Mouse (Mus musculus) cerebellum, postnatal 36 days (tissue): ENCODE results near the gene Ptgfrn.

ENCODE experiments used
- DNase-seq, 2 experiments: peaks; one replicate each; pipeline ENCODE4 v3.0.0; 2021 to 2022; ENCODE audit warnings: mixed read lengths in 2 of 2

The Ptgfrn gene

DNA sequence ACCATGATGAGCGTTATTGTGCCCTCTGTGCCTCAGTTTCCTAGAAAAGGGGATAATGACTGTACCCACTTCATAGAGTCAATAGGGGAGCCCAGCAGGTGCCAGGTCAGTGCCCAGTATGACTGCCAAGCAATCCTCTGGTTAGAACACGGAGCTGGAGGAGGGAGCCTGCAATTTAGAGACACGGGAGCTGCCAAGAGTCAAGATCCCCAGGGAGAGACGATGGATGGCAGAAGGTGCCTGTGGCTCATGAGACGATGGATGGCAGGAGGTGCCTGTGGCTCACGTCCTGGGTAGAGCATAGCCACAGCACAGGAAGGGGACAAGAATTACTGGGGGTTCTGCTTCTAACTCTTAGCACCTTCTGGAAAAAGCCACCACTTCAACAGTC lies 32.4 kb downstream of the Ptgfrn start:
- DNase-seq: peak in 1 of 2 experiments; percentile 18

DNA sequence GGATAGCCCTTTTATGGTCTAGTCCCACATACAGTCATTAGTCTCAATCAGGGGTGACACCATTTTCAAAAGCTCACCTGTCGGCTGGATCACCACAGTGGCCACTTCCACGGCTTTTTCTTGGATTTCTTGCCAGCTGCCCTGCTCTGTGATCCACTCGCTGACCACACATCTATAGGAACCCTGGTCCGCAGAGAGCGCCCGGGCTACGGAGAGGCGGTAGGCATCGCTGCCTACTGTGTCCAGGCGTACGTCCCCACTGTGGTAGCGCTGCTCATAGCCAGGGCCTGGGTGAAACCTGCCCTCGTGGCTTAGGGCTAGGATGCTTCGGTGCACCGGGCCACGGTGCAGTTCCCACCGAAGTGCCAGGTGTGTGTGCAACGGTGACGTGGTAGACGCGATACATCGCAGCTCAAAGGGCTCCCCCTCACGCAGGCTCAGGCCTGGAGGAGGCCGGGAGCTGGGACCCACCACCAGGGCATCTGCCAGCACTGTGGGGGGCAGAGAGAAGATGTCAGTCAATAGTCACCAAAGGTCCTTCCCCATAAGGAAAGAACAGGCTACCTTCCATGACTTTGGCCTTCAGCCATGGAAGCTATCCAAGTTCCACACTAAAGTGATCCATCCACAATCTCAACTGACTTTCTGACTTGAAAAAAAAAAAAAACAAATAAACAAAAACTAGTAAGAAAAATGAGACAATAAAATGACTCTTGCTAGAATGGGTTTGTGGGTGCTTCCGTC lies 32.9 kb downstream of the Ptgfrn start:
- peak; percentile 20 to 32 for DNase-seq

DNA sequence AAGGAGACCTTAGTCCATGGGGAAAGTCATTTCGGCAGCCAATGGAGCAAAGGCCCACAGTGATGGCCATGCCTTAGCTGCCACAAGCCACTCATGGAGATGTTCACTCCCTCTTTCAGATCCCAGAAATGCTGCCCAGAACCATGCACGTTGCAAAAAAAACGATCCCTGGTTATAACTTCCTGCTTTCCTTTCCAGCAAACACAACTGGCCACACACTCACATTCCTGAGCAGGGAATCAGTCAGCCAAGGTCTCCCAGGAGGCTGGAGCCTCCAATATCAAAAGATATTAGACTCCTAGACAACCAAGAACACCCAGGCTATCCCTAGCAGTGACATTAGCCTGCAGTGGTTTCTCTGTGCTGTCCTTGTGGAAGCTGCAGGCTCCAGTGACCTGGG lies 34.2 kb downstream of the Ptgfrn start:
- DNase-seq: no peak

DNA sequence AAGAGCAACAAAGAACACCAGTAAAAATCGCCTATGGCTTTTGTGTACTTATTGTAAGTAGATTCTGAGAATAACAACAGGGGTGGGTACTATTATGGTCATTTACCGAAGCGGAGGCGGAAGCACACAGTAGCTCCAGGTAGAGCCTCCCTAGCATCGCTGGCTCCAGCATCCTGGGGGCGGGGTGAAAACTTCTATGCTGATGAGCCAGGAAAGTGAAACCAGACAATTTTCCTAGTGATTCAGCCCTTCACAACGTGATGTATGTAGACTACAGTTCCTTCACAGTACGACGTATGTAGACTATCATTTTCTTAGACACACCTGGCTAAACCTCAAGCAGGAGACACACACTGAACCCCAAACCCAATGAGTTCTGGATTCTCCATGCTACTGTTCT lies 36.7 kb downstream of the Ptgfrn start:
- no peak for DNase-seq

DNA sequence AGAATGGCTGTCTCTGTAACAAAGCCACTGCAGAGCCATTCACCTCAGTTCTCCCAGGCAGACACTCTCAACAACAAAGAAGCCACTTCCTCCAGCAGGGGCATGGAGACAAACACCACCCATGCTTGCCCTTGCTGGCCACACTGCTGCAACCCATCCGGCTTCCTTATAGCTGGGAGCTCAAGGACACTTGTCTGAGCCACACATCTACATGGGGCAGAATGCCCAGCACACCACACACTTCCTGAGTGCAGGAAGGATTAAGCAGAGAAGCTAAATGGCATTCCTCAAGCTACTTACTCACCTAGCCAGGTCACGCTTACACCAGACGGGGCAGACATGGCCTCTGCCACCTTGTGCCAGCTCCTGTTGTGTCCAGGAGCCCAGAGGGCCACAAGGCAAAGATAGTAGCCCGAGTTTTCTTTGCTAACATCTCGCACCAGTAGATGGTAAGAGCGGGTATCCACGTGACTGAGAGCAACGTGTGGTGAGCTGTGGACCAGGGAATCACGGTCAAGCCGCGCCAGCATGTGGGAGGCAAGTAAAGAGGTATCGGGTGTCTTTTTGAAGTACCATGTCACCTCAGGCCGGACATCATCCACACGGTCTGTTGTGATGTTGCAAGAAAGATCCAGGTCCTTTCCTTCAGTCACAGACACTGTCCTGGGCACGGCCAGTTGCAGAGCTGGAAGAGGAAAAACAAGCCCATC lies 37.4 kb downstream of the Ptgfrn start:
- no peak for DNase-seq

DNA sequence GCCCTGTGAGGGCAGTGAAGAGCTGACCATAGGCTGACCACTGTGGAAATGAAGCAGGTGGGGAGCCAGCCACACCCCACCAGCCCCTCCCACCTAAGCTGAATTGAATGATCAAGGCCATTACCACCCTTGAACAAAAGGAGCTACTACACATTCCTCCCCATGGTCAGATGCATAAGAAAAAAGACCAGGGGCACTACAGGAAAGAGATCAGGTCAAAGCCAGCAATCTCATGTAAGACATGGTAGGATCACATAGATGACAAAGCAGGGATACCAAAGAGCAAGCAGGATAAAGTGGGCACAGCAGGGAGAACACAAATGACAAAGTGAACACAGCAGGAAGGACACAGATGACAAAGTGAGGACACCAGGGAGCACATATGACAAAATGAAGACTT lies 38.5 kb downstream of the Ptgfrn start:
- no peak for DNase-seq

DNA sequence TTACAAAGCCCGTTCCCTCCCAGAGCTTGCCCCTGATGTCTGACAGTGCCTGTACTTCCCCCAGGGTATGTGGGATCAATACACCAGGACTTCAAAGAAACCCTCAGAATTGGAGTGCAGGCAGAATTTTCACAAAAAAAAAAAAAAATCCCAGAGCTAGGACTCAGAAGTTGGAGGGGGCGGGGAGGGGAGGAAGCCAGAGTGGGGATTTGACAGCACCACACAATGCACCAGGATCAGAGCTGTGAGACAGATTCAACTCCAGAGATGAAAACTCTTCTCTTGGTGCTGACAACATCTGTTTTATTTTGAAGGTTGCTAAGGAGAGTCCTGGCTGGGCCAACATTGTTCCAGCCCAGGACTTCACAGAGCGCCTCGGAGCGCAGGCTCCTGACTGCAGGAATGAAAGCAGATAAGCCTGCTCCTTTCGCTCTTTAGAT lies 39.3 kb downstream of the Ptgfrn start:
- no peak for DNase-seq

DNA sequence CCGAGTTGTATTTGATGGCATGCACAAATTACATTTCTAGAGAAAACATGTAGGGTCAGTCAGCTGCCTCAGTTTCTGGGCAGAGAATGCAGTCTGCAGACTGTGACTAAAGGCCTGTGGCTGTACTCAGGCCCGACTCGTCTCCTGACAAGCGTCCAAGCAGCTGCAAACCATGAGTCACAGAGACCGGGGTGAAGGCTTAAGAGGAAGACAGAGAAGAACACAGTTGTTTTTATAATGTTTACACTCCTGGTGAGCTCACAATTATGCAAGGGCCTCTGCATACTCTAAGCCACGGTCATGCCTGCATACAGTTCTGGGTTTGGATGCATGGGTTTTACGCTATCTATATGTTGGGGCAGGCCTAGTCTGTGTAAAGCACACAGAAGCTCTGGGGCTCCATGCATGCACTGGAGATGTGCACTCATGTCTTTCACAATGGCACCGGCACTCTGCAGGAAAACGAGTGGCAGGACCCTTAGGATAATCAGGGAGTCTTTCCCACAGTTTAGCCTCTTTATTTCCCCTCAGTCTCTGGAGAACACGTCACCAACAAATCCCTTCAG lies 39.8 kb downstream of the Ptgfrn start:
- no peak for DNase-seq

DNA sequence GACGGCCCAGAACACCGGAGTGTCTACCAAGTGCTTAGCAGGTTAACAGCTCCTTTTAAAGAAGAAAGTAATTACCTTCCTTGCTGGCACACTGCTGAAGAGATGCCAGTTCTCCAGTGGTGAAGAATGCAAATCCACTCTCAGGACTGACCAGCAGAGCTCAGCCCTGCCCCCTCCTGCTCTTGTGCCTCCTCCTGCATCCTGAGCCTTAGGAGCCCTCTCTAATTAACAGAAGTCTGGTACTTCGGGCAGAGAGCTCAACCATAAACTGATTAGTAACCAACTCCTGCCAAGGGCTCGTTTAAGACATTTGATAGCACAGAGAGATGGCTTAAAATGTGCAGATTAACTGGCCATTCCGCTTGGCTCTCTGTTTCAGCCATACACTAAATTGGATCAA lies 41.4 kb downstream of the Ptgfrn start:
- no peak for DNase-seq

DNA sequence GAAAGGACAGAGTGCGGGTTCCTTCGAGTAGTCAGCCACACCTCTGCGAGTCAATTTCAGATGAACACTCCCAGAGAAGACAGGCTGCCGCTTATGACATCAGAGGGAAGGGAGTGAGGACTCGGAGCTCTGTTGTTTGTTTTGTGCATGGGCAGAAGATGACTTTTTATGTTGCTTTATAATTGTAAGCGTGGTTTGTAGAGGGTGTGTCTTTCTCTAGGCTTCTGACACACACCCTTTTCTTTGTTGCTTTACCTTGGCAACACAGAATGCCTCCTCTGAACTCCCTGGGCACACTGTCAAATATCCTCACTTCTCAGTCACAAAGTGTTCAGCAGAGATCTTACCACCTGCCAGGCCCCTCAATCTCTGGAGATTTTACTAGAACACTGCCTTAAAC lies 43.9 kb downstream of the Ptgfrn start:
- DNase-seq: no peak

DNA sequence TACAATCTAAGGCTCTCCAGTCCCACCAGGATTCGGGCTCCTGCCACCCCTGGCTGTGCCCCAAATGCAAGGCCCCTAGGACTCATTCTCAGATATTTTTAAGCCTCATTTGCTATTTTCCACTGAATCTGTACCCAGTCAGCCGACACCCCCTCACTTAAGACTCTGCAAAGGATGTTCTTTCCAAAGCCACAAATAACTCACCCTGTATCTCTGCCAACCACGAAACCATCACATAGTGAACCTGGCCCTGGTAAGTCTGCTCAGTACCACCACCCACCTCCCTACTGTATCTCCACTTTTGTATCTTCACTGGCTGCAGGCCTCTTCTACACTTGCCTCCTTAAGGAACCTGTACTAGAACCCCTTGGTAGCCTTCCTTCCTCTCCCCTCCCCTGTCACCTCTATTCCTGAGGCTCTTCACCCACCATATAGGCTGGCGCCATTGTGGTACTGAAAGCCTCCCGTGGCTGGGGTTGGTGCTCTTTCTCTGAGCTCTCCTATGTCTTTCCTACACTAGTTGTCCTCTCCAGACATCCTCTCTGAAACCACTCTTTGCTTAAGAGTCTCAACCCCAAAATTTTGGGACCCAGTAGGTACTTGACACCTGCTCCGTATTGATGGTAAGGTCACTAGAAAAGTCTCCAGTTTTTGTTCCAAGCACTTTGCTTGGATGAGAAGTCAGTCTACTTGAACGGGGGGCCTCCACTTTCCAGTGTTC lies 48.1 kb downstream of the Ptgfrn start:
- no peak for DNase-seq

DNA sequence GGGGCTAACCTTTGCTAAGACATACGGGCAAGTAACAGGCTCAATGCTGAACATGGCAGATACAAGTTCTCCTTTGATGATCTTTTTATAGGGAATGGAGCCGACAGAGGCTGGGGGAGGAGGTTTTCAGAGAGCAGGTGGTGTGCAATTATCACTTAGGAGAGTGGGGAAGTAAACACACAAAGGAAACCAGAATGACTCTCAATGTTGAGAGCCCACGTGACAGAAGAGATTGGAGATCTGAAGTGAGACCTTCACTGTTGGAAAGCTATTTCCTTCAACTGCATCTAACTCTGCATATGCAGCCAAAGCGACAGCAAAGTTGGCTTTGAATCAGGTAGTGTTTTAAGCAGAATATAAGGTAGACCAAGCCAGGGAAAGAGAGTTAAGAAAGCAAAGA lies 50.9 kb downstream of the Ptgfrn start:
- no peak for DNase-seq

DNA sequence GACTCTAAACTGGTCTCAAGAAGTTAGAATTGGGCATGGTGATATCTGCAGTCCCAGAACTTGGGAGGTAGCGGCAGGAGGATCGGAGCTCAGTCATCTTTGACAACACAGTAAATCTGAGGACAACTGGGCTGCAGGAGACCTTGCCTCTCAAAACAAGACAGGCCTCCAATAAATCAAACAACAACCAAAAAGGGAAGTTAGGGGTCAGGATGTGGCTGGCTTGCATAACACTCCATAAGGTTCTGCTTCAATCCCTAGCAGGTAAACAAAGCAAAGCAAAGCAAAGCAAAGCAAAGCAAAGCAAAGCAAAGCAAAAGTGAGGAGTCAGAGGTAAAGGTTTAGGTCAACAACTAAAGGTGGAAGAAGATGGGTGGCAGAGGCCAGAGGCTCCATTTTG lies 51.9 kb downstream of the Ptgfrn start:
- no peak for DNase-seq

DNA sequence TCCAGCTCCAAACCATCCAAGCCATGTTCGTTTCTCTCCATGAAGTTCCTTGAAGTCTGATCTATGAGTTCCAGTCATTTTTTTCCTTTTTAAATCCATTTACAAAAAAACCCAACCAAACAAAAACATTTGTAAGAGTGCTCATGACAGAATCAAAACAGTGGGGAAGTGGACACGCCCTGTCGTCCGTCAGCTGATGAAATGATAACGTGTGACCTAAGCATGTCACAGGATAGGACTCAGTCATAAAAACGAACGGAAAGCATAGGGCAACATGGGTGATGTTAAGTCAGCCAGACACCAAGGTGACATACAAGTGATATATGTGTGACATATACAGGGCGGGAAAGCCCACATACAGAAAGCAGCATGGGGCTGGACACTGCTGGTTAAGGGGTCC lies 54.9 kb downstream of the Ptgfrn start:
- no peak for DNase-seq

DNA sequence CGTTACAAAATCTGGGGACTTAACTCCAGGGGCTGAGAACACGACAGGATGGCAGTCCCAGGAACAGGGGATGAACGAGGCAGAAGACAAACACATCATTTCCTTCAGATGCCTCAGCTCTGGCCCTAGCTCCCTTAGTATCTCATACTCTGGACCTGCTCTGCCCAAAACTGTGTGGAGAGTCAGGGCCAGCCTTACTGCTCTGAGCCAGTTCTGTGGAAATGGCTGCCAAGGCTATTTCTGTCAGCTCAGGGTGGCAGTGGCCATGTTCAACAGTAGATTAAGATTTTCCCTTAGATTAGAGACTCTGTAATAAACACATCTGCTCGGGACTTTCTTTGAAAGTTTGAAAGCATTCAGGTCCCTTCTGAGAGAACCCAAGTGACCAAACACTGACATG lies 58.5 kb downstream of the Ptgfrn start:
- no peak for DNase-seq

DNA sequence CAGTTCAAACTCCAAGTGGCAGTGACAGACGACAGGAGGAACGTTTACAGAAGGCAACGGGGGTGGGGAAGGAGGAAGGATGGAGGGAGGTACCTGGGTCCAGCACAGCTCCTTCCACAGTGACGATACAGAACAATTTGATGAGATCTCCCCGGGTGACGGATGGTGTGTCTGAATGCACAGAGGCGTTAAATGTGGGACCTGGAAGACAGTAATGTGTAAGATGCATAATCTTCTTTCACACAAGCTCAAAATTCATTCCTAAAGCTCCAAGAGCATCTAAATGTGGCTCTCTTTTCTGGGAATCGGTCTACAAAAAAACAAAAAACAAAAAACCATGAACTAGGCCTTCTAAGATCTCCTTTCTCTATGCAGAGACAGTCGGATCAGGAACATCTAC lies 60.1 kb downstream of the Ptgfrn start:
- DNase-seq: no peak

DNA sequence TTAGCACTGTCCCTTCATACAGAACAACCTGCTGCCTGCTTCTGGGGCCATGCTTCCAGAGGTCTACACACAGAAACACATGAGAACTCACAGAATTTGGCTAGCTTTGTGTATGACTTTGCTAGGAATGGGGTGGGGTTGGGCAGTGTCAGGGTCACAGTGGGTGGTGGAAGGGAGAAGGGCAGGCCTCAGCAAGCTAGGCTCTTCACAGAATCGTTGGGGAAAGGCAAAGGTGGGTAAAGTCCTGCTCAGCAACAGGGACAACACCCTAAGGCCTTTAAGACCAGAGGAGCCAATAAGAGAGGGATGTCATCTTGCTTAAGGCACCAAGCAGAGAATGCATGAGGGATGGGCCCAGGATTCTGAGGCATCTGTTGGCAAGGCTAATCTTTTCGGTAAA lies 61.3 kb downstream of the Ptgfrn start:
- no peak for DNase-seq

DNA sequence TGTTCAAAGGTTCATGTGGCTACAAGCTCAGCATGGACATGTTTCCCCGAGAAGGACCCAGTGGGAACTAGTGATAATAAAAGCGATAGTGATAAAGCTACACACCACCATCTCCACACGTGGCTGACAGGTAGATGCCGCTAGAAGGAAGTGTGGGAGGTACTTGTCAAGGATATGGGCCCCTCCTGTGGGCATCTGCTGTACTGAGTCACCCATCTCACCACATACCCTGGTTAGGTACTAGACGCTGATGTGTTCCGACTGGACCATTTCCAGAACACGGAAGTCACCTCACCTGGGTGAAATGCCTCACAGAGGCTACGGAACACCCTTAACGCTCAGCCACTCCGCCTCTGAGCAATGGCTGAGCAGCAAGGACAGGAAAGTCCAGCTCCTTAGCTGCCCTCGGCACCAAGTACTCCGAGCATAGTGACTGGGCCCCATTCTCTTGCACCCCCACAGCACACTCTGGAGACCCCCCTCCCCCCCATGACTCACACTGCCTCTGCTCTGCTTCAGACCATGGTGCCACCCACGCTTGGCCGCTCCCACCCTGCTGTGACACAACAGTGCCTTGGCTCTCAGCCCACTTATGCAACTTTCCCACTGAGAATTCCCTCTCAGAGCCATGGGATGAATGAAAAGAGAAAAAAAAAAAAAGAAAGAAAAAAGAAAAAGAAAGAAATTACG lies 62.3 kb downstream of the Ptgfrn start:
- DNase-seq: peak in 1 of 2 experiments; percentile 18

DNA sequence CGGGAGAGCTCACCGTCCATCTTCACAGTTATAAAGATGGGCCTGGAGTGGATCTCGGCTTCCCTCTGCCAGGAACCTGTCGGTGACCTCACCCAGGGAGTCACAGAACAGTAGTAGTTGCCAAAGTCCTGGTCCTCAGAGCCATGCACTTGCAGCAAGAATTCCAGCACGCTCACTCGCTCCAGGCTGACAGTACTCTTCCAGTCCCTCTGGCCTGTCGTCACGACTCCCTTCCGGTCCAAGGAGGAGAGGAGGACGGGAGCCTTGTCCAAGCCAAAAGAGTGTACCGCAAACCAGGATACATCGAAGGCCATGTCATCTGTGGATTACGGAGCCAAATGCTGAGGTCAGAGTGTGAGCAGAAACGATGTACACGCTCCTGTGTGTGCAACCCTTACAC lies 64.6 kb downstream of the Ptgfrn start:
- DNase-seq: no peak

DNA sequence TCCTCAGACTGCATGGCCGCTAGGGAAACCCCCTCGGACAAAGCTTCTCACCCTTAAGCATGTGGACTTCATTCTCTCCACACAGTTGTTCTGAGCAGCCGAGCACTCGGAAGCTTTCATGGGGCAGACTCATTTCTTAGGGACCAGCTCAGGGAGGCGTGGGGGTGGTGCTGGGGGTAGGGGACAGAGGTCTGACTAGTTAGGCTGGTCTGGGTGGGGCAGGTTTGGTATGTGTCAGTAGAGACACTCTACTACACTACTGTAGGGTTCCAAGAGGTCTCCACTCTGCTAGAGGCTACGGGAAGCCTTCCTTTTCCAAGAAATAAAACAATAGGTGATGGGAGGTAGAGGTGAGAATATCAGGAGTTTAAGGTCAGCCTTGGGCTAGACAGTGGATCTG lies 65.4 kb downstream of the Ptgfrn start:
- DNase-seq: no peak

DNA sequence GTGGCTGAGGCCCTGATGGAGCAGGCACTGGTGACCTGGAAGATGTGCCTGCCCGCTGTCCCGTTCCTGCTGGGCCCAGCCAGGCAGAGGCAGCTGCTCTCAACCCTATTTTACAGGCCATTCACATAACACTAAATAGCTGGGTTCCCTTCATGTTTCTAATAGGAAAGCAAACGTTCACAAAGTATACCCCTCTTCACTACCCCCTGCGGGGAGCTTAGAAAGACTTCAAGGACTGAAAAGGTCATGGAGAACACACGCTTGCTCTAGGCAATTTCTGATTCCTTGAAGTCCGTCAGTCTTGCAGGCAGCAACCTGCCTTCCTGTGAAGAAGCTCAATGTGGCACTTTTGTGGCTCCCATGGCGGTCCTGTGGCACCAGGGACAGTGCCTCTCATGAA lies 68.1 kb downstream of the Ptgfrn start:
- DNase-seq: no peak

DNA sequence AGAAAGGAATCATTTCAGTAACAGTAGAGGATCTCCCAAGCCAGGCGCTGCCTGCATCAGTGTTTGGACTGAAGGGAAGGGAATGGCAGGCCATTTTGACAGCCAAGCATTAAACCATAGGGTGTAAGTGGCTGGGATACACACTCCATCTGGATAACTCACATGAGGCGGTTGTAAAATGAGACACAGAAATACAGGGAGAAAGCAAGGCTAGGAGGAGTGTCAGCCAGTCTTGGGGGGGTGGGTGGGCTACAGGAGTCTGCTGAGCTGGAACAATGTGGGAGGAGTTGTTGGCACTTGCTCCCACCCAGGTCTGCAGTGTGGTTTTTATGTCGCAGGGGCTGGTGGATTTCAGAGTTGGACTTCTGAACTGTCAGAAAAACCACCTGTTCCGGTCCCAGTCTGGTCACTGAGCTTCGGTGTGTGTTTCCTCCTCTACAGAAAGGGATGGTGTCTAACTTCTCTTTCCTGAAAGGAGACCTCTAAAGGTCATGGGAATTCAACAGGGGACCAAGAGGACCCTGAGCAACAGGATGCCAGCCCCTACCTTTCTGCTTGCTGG lies 72.0 kb downstream of the Ptgfrn start:
- no peak for DNase-seq

DNA sequence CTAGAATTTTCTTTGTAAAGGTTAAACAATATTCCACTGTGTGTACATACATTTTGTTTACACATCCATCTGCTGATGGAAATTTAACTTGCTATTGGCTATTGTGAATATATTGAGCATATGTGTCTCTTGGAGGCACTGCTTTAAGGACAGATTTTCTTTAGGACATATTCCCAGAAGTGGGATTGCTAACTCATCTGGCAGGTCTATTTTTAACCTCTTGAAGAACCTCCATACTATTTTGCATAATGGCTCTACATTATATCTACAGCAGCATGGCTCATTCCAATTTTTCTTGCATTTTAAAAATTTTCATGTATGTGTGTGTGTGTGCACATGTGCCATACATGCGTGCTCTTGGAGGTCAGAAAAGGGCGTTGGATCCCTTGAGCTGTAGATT lies 74.1 kb downstream of the Ptgfrn start:
- DNase-seq: no peak
